Mouse (Mus musculus) thymus, adult 2 months (tissue): ENCODE results near the gene Tchp.

Experiments
- CTCF ChIP-seq: fragments of 200-500 bp; IDR thresholded peaks from 2 replicates; pipeline ENCODE4 v1.5.1; 2012; ENCODE audit warnings: mild to moderate bottlenecking, control low read depth, low read length, moderate library complexity, borderline replicate concordance; ENCODE audit not compliant: control insufficient read depth, poor library complexity, insufficient read depth; ENCODE audit errors: extremely low read depth
- POLR2A ChIP-seq: fragments of 200-500 bp; IDR thresholded peaks from 2 replicates; pipeline ENCODE4 v1.6.1; 2012; ENCODE audit warnings: mild to moderate bottlenecking, low read length, control low read depth, moderate library complexity; ENCODE audit not compliant: control insufficient read depth, poor library complexity, insufficient read depth; ENCODE audit errors: extremely low read depth

DNA sequence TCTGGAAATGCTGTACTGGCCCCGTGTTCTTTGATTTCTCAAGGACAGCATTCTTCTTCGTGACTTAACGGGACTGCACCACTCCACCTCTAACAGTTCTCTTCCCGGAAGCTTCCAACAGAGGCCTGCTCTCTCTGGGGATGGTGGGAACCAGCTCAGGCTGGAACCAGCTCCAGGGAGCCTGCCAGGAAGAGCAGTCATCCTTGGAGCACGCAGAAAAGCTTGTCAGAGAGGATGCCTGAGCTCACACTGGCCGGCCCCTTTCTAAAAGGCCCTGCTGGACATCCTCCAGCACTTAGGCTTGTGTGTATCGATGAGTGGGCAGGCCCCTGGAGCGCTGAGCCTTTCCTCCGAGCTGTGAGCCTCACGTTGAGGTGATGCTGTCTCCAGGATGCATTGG lies 20.6 kb downstream of the Tchp start:
- no peak for TF ChIP-seq CTCF
- TF ChIP-seq POLR2A, result no peak
